Mouse (Mus musculus) mesoderm, embryonic 11.5 days (tissue): ENCODE results near the gene Arhgap19.

Experiments used
- DNase-seq: peaks from one replicate; pipeline ENCODE4 v3.0.0-alpha.2; 2012; ENCODE audit warnings: low read depth, low spot score

Gene Arhgap19

DNA sequence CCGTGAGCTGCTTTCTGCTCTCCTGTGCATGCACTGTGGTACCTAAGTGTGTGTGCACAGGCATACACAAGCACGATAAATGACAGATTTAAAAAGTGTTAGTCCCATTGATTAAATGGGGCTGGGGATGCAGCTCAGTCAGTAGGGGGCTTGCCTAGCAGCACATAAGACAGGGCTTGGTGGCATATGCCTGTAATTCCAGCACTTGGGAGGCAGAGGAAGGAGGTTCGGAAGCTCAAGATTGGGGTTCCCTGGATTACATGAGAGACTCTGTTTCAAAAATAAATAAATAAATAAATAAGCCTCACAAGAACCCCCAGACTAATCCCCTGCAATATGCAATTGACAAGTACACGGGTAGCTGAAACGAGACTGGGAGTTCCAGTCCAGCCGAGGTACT lies 1.4 kb downstream of the Arhgap19 start:
- no peak for DNase-seq

GRCm38 (mm10) chr19:41797536-41797935 lies 4.3 kb downstream of the Arhgap19 start:
- no peak for DNase-seq

GRCm38 (mm10) chr19:41796789-41797327 lies 5.0 kb downstream of the Arhgap19 start:
- no peak for DNase-seq

GRCm38 (mm10) chr19:41796148-41796760 lies 5.6 kb downstream of the Arhgap19 start:
- DNase-seq: no peak

- no peak for DNase-seq
Observed at GRCm38 (mm10) chr19:41794901-41795300, 6.9 kb downstream of the Arhgap19 start.

GRCm38 (mm10) chr19:41794017-41794416 lies 7.8 kb downstream of the Arhgap19 start:
- DNase-seq: no peak

DNA sequence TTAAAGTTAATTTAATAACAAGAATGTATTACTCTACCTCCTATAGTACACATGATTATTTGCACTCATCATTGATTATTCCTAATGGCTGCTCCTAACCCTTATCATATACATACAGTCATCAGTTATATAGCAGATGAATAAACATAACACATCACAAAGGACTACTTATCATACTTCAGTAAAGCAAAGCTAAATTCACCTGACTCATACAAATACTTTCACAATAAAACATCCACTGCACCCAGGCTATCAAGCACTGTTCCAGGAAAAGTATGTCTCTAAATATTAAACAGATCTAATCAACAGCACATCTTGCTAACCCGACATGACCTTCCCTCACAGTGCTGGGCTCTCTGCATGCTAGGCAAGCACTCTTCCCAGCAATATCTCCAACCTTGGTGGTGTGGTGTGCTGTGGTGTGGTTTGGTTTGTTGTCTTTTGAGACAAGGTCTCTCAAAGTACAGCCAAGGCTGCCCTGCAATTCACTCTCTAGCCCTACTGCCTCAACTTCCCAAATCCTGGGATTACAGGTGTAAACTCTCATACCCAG lies 8.8 kb downstream of the Arhgap19 start:
- DNase-seq: no peak

- no peak for DNase-seq
Observed at GRCm38 (mm10) chr19:41791384-41791783, 10.5 kb downstream of the Arhgap19 start.

- DNase-seq: no peak
Observed at GRCm38 (mm10) chr19:41789110-41789961, 12.5 kb downstream of the Arhgap19 start.

GRCm38 (mm10) chr19:41786896-41787295 lies 15.0 kb downstream of the Arhgap19 start:
- DNase-seq: no peak

DNA sequence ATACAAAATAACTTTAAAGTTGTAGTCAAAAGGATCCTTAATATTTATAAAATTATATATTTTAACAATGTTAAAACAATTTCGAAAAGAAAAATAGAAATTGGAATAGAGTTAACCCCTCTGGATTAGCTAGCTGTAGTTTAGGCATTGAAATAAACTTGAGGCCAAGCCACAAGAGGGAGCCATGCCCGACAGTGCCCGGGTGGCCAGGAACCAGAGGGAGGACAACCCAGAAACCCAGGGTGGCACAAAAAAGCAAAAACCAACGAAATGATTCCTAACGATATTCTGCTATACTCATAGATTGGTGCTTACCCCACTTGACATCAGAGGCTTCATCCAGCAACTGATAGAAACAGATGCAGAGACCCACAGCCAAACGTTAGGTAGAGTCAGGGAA lies 24.3 kb downstream of the Arhgap19 start:
- DNase-seq: no peak

- DNase-seq: no peak
Observed at GRCm38 (mm10) chr19:41768711-41769110, 33.1 kb downstream of the Arhgap19 start.

DNA sequence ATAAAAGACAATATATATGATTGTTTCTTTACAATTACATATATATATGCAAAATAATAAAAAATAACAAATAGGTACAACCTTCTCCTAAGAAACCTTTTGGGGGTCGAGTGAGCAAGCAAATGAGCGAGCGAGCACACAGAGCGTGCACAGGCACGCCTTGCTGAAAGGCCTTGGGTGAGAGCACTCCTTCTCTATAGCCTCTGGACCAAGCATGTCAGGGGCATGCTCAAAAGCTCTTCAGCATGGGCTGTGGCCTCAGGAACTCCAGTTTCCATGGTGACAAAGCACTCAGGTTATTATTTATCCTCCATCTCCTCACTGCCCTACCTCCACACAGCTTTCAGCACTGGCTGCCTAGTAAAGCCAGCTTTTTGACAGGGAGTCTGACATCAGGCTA lies 35.2 kb downstream of the Arhgap19 start:
- DNase-seq: no peak

DNA sequence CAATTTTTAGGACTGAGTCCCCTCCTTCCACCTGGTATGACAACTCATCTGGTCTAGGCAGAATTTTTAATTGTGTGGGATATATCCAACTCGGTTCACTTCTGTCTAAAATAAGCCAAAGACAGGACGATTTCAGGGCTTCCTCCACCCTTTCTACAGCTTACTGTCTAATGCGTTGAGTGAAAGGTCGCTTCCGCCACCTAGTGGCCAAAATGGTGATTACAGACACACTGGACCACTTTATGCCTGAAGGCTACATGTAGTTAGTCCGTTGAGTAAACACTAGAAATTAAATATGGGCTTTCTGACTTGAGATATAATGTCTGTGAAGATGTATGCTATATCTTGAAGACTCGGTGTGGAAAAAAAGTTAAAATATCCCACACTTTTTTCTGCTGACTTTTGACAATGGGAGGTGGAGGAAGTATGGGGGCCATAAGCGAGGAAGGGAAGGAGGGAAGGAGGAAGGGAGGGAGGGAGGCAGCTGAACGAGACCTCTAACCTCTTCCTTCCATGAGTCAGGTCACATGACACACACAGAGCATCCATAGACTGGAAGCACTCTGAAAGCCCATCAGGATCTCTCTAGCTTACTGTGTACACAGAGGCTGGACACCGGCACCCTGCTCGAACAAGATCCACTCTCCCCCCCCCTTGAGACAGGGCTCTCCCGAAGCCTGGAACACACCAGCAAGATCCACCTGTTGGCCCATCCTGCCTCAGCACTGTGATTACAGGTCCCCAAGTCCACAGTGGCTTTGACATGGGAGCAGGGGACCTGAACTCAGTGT lies 37.8 kb downstream of the Arhgap19 start:
- DNase-seq: peak; percentile 90

- DNase-seq: peak; percentile 68
Observed at GRCm38 (mm10) chr19:41761529-41761928, 40.3 kb downstream of the Arhgap19 start.

DNA sequence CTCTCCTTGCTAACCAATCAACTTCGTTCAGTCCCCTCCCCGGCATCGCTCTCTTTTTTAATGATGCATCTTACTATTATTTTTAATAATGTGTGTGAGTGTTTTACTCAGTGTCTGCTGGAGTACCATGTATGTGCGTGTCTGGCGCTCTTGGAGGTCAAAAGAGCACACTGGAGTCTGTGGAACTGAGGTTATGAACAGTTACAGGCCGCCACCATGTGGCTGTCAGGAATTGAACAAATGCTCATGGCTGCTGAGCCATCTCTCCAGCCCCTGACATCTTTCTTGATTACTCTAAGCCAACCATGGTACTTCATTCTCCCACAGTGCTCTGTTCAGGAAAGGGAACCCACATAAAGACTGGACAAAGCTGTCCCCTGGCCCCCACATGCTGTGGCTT lies 42.1 kb downstream of the Arhgap19 start:
- DNase-seq: no peak

GRCm38 (mm10) chr19:41759270-41759669 lies 42.6 kb downstream of the Arhgap19 start:
- DNase-seq: no peak

- no peak for DNase-seq
Observed at GRCm38 (mm10) chr19:41754760-41755159, 47.1 kb downstream of the Arhgap19 start.

DNA sequence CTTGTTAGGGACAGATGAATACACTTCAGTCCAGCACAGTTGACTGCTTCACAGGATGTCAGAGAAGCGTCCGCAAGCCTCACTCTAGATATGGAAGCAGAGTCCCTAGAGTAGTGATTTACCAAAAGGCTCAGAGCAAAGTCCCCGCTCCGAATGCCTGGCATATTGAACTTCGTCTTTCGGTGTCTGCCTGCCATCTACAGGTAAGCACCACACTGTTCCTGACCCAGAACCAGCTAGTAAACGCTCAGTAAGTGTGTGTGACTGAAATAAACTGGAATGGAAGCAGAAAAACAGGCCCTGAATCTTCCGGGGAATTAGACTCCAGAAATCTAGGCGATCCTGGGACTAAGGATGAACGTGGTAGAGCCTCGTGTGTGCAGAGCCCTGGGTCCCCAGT lies 49.9 kb downstream of the Arhgap19 start:
- no peak for DNase-seq

- DNase-seq: no peak
Observed at GRCm38 (mm10) chr19:41747436-41747835, 54.4 kb downstream of the Arhgap19 start.

DNA sequence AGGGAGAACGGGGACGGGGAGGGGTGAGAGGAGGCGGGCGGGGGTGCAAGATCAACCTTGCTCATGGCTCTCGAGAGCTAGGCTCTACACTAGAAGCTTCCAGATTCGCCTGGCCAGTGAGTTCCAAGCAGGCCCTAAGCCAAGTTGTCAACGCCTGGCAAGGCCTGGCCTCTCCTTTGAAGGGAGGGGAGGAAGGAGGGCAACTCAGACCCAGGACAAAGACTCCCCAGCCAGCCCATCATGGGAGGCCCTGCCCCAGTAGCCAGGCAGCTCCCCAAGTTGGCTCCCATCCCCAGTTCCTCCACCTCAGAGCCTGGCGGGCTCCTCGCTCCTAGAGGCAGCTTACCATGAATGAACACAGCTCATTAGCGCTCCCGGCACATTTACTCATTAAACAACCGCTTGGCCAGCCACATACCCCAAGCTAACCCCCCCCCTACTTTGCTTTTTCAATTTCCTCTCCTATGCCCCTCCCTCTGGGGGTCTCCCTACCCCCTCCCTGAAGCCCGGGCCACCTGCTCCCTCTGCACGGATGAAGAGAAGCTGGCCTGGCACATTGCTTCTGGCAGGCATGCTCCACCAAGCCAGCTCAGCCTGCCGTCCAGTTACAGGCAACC lies 55.8 kb downstream of the Arhgap19 start:
- no peak for DNase-seq
